Comparison of ENCODE assay signal across 14 mouse cellular contexts in genomic region chr1:164319542-164320140, GRCm38 (mm10). TPM values are rescaled to one million over a fixed set of nuclear protein-coding genes. Genes with fewer than 3 reads are reported as not detected.
A peak's percentile ranks its signal among the peaks of the same experiment; 100 is the strongest.
DNase-seq lines count a peak whose midpoint lies in the region; ATAC-seq and TF ChIP-seq lines count a peak whose summit lies in the region.
"Had no signal": no experiment of that assay in that cellular context is flagged by ENCODE, and none has a peak within 500 bp of the region (broad histone marks: within the 10 kb centered on the region; RNA-seq: fewer than 3 reads in every experiment).

No protein-coding gene starts in this region.

- H3K4me2 ChIP-seq in liver, embryonic 12.5 days, result peak overlapping the region; percentile 46

- H3K27me3 ChIP-seq in heart, embryonic 10.5 days (ENCODE audit: insufficient read depth, poor library complexity, severe bottlenecking), result no peaks in the 10 kb centered on the region
- H3K27me3 ChIP-seq in heart, adult 2 months (ENCODE audit: control insufficient read depth, insufficient read depth, low read length), result no peaks in the 10 kb centered on the region
- H3K27me3 ChIP-seq in liver, embryonic 12.5 days (replicated peaks), result no peaks in the 10 kb centered on the region
- H3K27me3 ChIP-seq: megakaryocyte, embryonic 14.5 days had no signal

- H3K9me3 ChIP-seq in heart, embryonic 10.5 days, result no peaks in the 10 kb centered on the region
- no peaks in the 10 kb centered on the region for H3K9me3 ChIP-seq in ES-E14 (ENCODE audit: control insufficient read depth, insufficient read depth, low read depth, low read length)
- no peaks in the 10 kb centered on the region for H3K9me3 ChIP-seq in liver, embryonic 12.5 days (replicated peaks)
- H3K9me3 ChIP-seq: megakaryocyte, embryonic 14.5 days had no signal

- ATAC-seq in liver, embryonic 12.5 days, result peak; percentile 74

- no peak overlapping the region for H3K9ac ChIP-seq in heart, adult 2 months (ENCODE audit: low read depth, low read length)
- H3K9ac ChIP-seq in ES-E14 (ENCODE audit: insufficient read depth, low read depth, low read length, poor library complexity, severe bottlenecking), result no peak overlapping the region
- H3K9ac ChIP-seq in liver, embryonic 12.5 days, result no peak overlapping the region

- no peaks in the 10 kb centered on the region for H3K79me2 ChIP-seq in heart, adult 2 months (replicated peaks; ENCODE audit: control insufficient read depth, insufficient read depth, low read length)

- intact Hi-C loops in heart, adult 2 months (cut with DNase I), result loop anchor here (5.0 kb wide), 1 partner anchor 583 kb away; no protein-coding TSS in a partner anchor
- intact Hi-C loops in left cerebral cortex, adult 2 months (cut with DNase I), result loop anchor here (5.0 to 10.0 kb wide), 6 partner anchors 118 to 1005 kb away; partner anchors contain the start of gene Tiprl
- intact Hi-C loops in left cerebral cortex, postnatal 14 days (cut with DNase I), result loop anchor here (2.0 to 10.0 kb wide), 3 partner anchors 118 to 801 kb away; no protein-coding TSS in a partner anchor

- H3K27ac ChIP-seq in heart, embryonic 10.5 days, result peak overlapping the region; percentile 80
- H3K27ac ChIP-seq in heart, adult 2 months, result no peak overlapping the region
- H3K27ac ChIP-seq in left cerebral cortex, adult 2 months, result peak overlapping the region; percentile 38; the same call in 1 of the 2 replicates
- H3K27ac ChIP-seq in ES-E14 (ENCODE audit: insufficient read depth, low read depth, low read length, poor library complexity, severe bottlenecking), result 0 out of 2 replicates have a peak overlapping the region, but pooled peaks have one; percentile 1
- 0 out of 2 replicates have a peak overlapping the region, but pooled peaks have one; percentile 15 for H3K27ac ChIP-seq in liver, embryonic 12.5 days

- TF ChIP-seq EP300 in heart, adult 2 months (IDR thresholded peaks at IDR 0.05; ENCODE audit: insufficient read depth, low read depth, low read length), result no peak

- DNase-seq in heart, embryonic 10.5 days (ENCODE audit: low spot score), result no peak
- no peak for DNase-seq in heart, adult 2 months
- DNase-seq in left cerebral cortex, adult 2 months (ENCODE audit: extremely low spot score in 1 of 2, low spot score in 2 of 2), result no peak
- no peak for DNase-seq in left cerebral cortex, postnatal 14 days (ENCODE audit: low spot score in 2 of 2)
- DNase-seq in ES-E14 (ENCODE audit: low read depth, low spot score), result no peak
- no peak for DNase-seq in natural killer cell, adult 2 months (ENCODE audit: low spot score in 2 of 2)
- DNase-seq in T-cell, adult 2 months (ENCODE audit: low spot score), result no peak
- DNase-seq: B cell, adult 2 months; cerebellum, adult 18-20 months; kidney, adult 11 months; thymus, postnatal 4 days had no signal

- 23% methylated on average over 14 of the region's 14 CpGs for WGBS in heart, embryonic 10.5 days
- 46% methylated on average over 14 of the region's 14 CpGs for WGBS in heart, adult 2 months
- 30% methylated on average over 14 of the region's 14 CpGs for WGBS in liver, embryonic 12.5 days (ENCODE audit: insufficient replicate concordance)

- in situ Hi-C loops in ES-E14 (cut with MboI; ENCODE audit: low sequenced_read_pairs in 2 of 2, unreplicated experiment in 2 of 2), result no loop called here

- TF ChIP-seq CTCF in heart, adult 2 months (IDR thresholded peaks at IDR 0.05), result no peak
- no peak for TF ChIP-seq CTCF in left cerebral cortex, adult 2 months (IDR thresholded peaks at IDR 0.05)

- peaks cover 33% of the 10 kb centered on the region for H3K4me1 ChIP-seq in heart, embryonic 10.5 days
- peaks cover 1% of the 10 kb centered on the region; the same call in 1 of the 2 replicates for H3K4me1 ChIP-seq in heart, adult 2 months (ENCODE audit: control insufficient read depth, insufficient read depth, low read length)
- peaks cover 0 to 9% of the 10 kb centered on the region in 2 experiments; a peak in 1 of 4 replicates for H3K4me1 ChIP-seq in ES-E14 (ENCODE audit: control insufficient read depth in 2 of 2, insufficient read depth in 2 of 2, low read length in 2 of 2, poor library complexity in 1 of 2)
- H3K4me1 ChIP-seq in liver, embryonic 12.5 days, result peaks cover 34% of the 10 kb centered on the region

- peak overlapping the region; percentile 42 for H3K4me3 ChIP-seq in heart, embryonic 10.5 days
- H3K4me3 ChIP-seq in heart, adult 2 months, result no peak overlapping the region
- H3K4me3 ChIP-seq in left cerebral cortex, adult 2 months, result no peak overlapping the region
- H3K4me3 ChIP-seq in ES-E14 (ENCODE audit: insufficient read depth in 1 of 2, low read depth in 1 of 2, low read length in 2 of 2, poor library complexity in 1 of 2, severe bottlenecking in 1 of 2), result no peak overlapping the region
- peak overlapping the region; percentile 10; the same call in 1 of the 2 replicates for H3K4me3 ChIP-seq in liver, embryonic 12.5 days
- H3K4me3 ChIP-seq: erythroblast, embryonic 14.5 days; megakaryocyte, embryonic 14.5 days had no signal

- H3K36me3 ChIP-seq in heart, embryonic 10.5 days, result no peaks in the 10 kb centered on the region
- H3K36me3 ChIP-seq in heart, adult 2 months (ENCODE audit: control insufficient read depth, insufficient read depth, low read length), result no peaks in the 10 kb centered on the region
- H3K36me3 ChIP-seq in ES-E14 (ENCODE audit: control insufficient read depth, insufficient read depth, low read length, poor library complexity, severe bottlenecking), result no peaks in the 10 kb centered on the region; the same call in 1 of the 2 replicates
- no peaks in the 10 kb centered on the region for H3K36me3 ChIP-seq in liver, embryonic 12.5 days

- no peak for TF ChIP-seq POLR2A in heart, adult 2 months (IDR thresholded peaks at IDR 0.05; ENCODE audit: insufficient read depth, low read depth, low read length)

TF ChIP-seq in ES-E14, 5 proteins besides CTCF, POLR2A, EP300 and RAD21:
- no peak for TF ChIP-seq ZNF384 (IDR thresholded peaks at IDR 0.05; ENCODE audit: low read depth, low read length)
- no peak for TF ChIP-seq CHD2 (IDR thresholded peaks at IDR 0.05; ENCODE audit: low read depth, low read length)
- TF ChIP-seq MAFK (IDR thresholded peaks at IDR 0.05; ENCODE audit: insufficient read depth, low read depth, low read length), result no peak
- TF ChIP-seq HCFC1 (IDR thresholded peaks at IDR 0.05; ENCODE audit: borderline replicate concordance, insufficient read depth, low read length), result no peak
- no peak for TF ChIP-seq ZC3H11A (IDR thresholded peaks at IDR 0.05; ENCODE audit: borderline replicate concordance, low read depth, low read length)

RNA-seq across cellular contexts. Expression of gene Blzf1, which starts 12.4 kb away (rescaled TPM):
- polyA plus RNA-seq in heart, embryonic 10.5 days (2016; fragmentation: Nextera tagmentation; extraction: Ambion mirVana), result 29.4 and 31.3 TPM in 2 replicates
- 10 to 100 TPM; 23.1 to 23.6 TPM for total RNA-seq in heart, adult 2 months (2021)
- 4.7 and 10.2 TPM in 2 replicates for polyA plus RNA-seq in heart, adult 2 months (2012; rRNA removed)
- 10 to 100 TPM; 22.0 to 24.1 TPM for total RNA-seq in left cerebral cortex, adult 2 months (2021)
- total RNA-seq in left cerebral cortex, postnatal 14 days (2021), result 10 to 100 TPM; 27.6 to 29.4 TPM
- total RNA-seq in ES-E14 (2012; rRNA removed), result 16.5 and 21.2 TPM in 2 replicates
- polyA plus RNA-seq in liver, embryonic 12.5 days (2016; fragmentation: Nextera tagmentation; extraction: Ambion mirVana), result 14.8 and 15.8 TPM in 2 replicates

RNA-seq across cellular contexts. Expression of gene Nme7, which starts 15.7 kb away (rescaled TPM):
- polyA plus RNA-seq in heart, embryonic 10.5 days (2016; fragmentation: Nextera tagmentation; extraction: Ambion mirVana), result 21.1 and 27.4 TPM in 2 replicates
- 1 to 10 TPM; 3.6 to 3.7 TPM for total RNA-seq in heart, adult 2 months (2021)
- polyA plus RNA-seq in heart, adult 2 months (2012; rRNA removed), result 2.1 and 3.0 TPM in 2 replicates
- 10 to 100 TPM; 22.7 to 24.9 TPM for total RNA-seq in left cerebral cortex, adult 2 months (2021)
- total RNA-seq in left cerebral cortex, postnatal 14 days (2021), result 10 to 100 TPM; 23.3 to 23.8 TPM
- 28.3 and 32.8 TPM in 2 replicates for total RNA-seq in ES-E14 (2012; rRNA removed)
- 11.9 and 13.4 TPM in 2 replicates for polyA plus RNA-seq in liver, embryonic 12.5 days (2016; fragmentation: Nextera tagmentation; extraction: Ambion mirVana)

RNA-seq across cellular contexts. Expression of gene Ccdc181, which starts 44.3 kb away (rescaled TPM):
- polyA plus RNA-seq in heart, embryonic 10.5 days (2016; fragmentation: Nextera tagmentation; extraction: Ambion mirVana), result 7.6 and 9.3 TPM in 2 replicates
- total RNA-seq in heart, adult 2 months (2021), result 1 to 10 TPM; 8.6 to 9.2 TPM
- polyA plus RNA-seq in heart, adult 2 months (2012; rRNA removed), result 2.7 TPM in 2 replicates
- 10 to 100 TPM; 21.7 to 23.9 TPM for total RNA-seq in left cerebral cortex, adult 2 months (2021)
- 10 to 100 TPM; 19.3 to 21.1 TPM for total RNA-seq in left cerebral cortex, postnatal 14 days (2021)
- total RNA-seq in ES-E14 (2012; rRNA removed), result 3.1 and 4.1 TPM in 2 replicates
- 5.2 and 5.3 TPM in 2 replicates for polyA plus RNA-seq in liver, embryonic 12.5 days (2016; fragmentation: Nextera tagmentation; extraction: Ambion mirVana)

Comparison
In these comparisons a context has a peak if more than half of its experiments do, and no peak if none do; other contexts are left out.
1. H3K4me3 ChIP-seq: peak in heart, embryonic 10.5 days (single experiment) and liver, embryonic 12.5 days (single experiment); none in heart, adult 2 months (single experiment), left cerebral cortex, adult 2 months (single experiment) and ES-E14 (0 of 2).